Mouse (Mus musculus) lung, embryonic 15.5 days (tissue): Measurements from ENCODE around the gene Ercc1. TPM values are rescaled to one million over a fixed set of nuclear protein-coding genes. Genes with fewer than 3 reads are reported as not detected.

ENCODE experiments used
- microRNA counts: library from miRNA; unstranded; fragments of <30 nt; microRNA quantifications from one replicate; lab custom pipeline; 2016
- microRNA-seq: library from miRNA; unstranded; fragments of <30 nt; microRNA quantifications from one replicate; pipeline ENCODE4, GENCODE M21; 2016
- polyA plus RNA-seq: library from polyadenylated mRNA; unstranded; fragments of >200 nt; fragmentation: Nextera tagmentation; extraction: Ambion mirVana; gene quantifications from 2 replicates; pipeline ENCODE4 v1.2.1, GENCODE M21; 2015

The Ercc1 gene
- polyA plus RNA-seq, 1 experiment from 2014 or later, result 86.4 TPM

MicroRNAs encoded within 50 kb of the gene (microRNA counts, 519-probe panel; counts per million panel counts)
- 19.7 counts per million for microRNA mmu-miR-343 (lab: Ali Mortazavi, UCI)

Small RNAs within 50 kb of the gene (microRNA-seq; reads per million reads assigned to microRNA genes)
- gene Mir343, result not detected

Other genes starting within 250 kb of the Ercc1 start
- gene Gm4969, start 226.4 kb upstream of the Ercc1 start, polyA plus RNA-seq, result 1.8 and 1.9 TPM in 2 replicates
- gene Fbxo46, start 224.9 kb upstream of the Ercc1 start, polyA plus RNA-seq, result 13.6 and 13.8 TPM in 2 replicates
- 15.2 and 15.3 TPM in 2 replicates for gene Qpctl, start 195.5 kb upstream of the Ercc1 start, polyA plus RNA-seq
- gene Snrpd2, start 195.1 kb upstream of the Ercc1 start, polyA plus RNA-seq, result 140 and 154 TPM in 2 replicates
- gene Gipr, start 178.7 kb upstream of the Ercc1 start, polyA plus RNA-seq, result 3.2 and 5.1 TPM in 2 replicates
- 10.7 and 12.2 TPM in 2 replicates for gene Eml2, start 168.4 kb upstream of the Ercc1 start, polyA plus RNA-seq
- 2.2 TPM in 2 replicates for gene Gpr4, start 132.2 kb upstream of the Ercc1 start, polyA plus RNA-seq
- 33.2 and 34.6 TPM in 2 replicates for gene Opa3, start 116.4 kb upstream of the Ercc1 start, polyA plus RNA-seq
- gene Vasp, start 73.0 kb upstream of the Ercc1 start, polyA plus RNA-seq, result 115 TPM in 2 replicates
- not detected in 2 replicates for gene Ppm1n, start 64.7 kb upstream of the Ercc1 start, polyA plus RNA-seq
- 10.6 and 11.4 TPM in 2 replicates for gene Rtn2, start 62.2 kb upstream of the Ercc1 start, polyA plus RNA-seq
- gene Fosb, start 34.7 kb upstream of the Ercc1 start, polyA plus RNA-seq, result 0.24 and 0.26 TPM in 2 replicates
- 20.1 and 21.7 TPM in 2 replicates for gene Cd3eap, start 14.7 kb downstream of the Ercc1 start, polyA plus RNA-seq
- gene Ppp1r13l, start 15.0 kb downstream of the Ercc1 start, polyA plus RNA-seq, result 6.3 and 6.8 TPM in 2 replicates
- gene Ercc2, start 37.2 kb downstream of the Ercc1 start, polyA plus RNA-seq, result 14.4 and 15.7 TPM in 2 replicates
- 13.3 and 18.4 TPM in 2 replicates for gene Klc3, start 59.3 kb downstream of the Ercc1 start, polyA plus RNA-seq
- gene Ckm, start 60.0 kb downstream of the Ercc1 start, polyA plus RNA-seq, result 52.5 and 53.0 TPM in 2 replicates
- 7.9 TPM in 2 replicates for gene Mark4, start 114.0 kb downstream of the Ercc1 start, polyA plus RNA-seq
- 1.4 and 1.7 TPM in 2 replicates for gene Exoc3l2, start 118.6 kb downstream of the Ercc1 start, polyA plus RNA-seq
- gene Bloc1s3, start 163.6 kb downstream of the Ercc1 start, polyA plus RNA-seq, result 2.0 TPM in 2 replicates
- gene Trappc6a, start 163.6 kb downstream of the Ercc1 start, polyA plus RNA-seq, result 97.8 and 103 TPM in 2 replicates
- 0.20 TPM in 1 of 2 replicates, not detected in the other for gene Nkpd1, start 173.1 kb downstream of the Ercc1 start, polyA plus RNA-seq
- gene Ppp1r37, start 218.3 kb downstream of the Ercc1 start, polyA plus RNA-seq, result 23.8 and 24.8 TPM in 2 replicates
- 0.50 and 0.54 TPM in 2 replicates for gene Zfp296, start 232.5 kb downstream of the Ercc1 start, polyA plus RNA-seq
- gene Gemin7, start 232.8 kb downstream of the Ercc1 start, polyA plus RNA-seq, result 164 and 183 TPM in 2 replicates